Mouse (Mus musculus) thymus, adult 18-20 months (tissue): ENCODE measurements at regions not wholly inside any gene's neighbourhood (a gene's known extent, or its start where the extent isn't known, plus 50 kb on each side); places are given as distances from the start of the nearest gene placed in this dataset.
"Not testable (repeated sequence)": the region's sequence is repeated elsewhere in the genome, so short reads cannot be mapped to it uniquely, and the experiment has no call there.

Experiments used
- DNase-seq, 2 experiments: peaks; one replicate each; pipeline ENCODE4 v3.0.0; 2022; ENCODE audit warnings: mixed read lengths in 2 of 2

GRCm38 (mm10) chr12:92883091-92883490 lies 1034.1 kb upstream of the Sel1l start:
- DNase-seq: not testable (repeated sequence)

DNA sequence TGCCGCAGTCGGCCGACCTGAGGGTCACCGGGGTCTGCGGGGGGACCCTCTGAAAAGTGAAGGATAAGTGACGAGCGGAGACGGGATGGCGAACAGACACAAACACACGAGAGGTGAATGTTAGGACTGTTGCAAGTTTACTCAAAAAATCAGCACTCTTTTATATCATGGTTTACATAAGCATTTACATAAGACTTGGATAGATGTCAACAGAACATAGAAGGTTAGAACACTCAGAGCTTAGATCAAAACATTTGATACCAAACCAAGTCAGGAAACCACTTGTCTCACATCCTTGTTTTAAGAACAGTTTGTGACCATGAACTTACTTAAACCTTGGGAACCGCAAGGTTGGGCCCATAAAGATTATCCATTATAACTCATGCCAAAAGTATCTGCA lies 1033.6 kb upstream of the Sel1l start:
- DNase-seq: not testable (repeated sequence)

DNA sequence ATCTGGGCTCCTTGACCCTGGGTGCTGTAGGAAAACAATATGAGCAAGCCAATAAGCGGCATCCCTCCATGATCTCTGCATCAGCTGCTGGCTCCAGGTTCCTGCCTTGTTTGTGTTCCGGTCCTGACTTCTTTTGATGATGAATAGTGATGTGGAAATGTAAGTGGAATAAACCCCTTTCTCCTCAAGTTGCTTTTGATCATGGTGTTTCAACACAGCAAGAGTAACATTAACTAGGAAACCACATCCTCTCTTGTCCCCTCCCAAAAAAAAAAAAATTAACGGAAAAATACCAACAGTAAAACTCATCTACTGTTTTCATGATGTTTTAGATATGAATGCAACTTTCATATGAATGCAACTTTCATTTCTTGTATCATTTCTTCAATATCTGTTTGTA lies 1024.6 kb upstream of the Sel1l start:
- DNase-seq: no peak

DNA sequence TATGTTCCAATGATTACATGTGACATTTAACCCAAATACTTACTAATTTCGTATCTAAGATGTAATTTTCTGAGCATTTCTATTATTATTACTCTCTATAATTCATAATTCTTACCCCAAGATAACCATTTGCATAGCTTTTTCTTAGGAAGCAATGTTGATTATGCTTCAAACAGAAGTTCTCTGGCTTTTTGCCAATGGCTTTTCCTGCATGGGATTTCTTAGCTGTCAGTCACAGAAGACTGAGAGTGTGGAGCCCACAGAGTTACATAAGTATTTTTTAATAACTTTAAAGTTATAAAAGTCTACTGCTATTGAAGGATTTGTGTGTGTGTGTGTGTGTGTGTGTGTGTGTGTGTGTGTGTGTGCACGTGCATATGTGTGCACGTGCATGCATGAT lies 1020.4 kb upstream of the Sel1l start:
- DNase-seq: no peak

DNA sequence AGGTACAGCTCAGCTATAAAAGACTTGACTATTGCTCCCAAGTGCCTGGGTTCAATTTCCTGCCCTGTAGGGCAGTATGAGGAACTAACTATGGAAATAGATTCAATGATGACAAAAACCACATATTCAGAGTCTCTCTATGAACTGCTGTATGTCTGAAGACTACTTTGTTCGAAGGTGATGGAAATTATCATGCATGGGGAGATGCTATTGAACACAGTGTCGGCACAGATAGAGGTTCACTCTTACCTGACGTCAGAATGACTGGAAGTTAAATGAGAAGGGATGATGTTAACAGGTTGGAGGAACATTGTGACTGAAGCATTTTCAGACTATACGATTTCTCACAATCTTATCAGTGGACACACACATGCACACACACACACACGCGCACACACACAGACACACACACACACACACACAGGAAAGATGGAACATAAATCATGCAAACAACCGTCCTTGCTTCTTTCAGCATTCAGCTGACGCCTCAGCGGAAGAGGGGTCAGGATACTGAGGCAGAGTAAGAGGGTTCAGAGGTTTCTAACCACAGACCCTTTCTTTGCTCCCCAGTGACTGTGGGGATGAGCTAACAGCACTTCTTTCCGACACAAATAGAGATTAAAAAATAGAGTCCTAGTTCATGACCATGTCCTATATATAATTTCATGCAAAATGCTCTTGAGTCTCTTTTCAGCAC lies 974.3 kb upstream of the Sel1l start:
- no peak for DNase-seq

DNA sequence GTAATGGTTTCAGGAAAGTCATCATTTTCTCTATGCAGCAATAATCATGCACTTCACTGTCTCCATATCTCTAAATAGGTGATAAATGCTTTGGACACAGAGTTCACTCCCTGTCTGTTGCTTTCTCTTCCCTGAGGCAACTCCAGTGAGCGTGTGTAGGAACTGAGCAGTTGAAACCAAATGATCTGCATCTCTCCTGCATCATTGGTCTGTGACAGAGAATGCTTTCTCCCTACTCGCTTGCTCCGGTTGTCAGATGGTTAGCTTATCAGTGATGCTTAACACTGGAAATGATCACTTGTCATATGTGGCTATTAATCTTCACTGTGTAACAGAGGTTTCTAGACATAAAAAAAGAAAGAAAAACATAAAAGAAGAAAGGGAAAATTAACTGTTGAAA lies 969.7 kb upstream of the Sel1l start:
- no peak for DNase-seq

DNA sequence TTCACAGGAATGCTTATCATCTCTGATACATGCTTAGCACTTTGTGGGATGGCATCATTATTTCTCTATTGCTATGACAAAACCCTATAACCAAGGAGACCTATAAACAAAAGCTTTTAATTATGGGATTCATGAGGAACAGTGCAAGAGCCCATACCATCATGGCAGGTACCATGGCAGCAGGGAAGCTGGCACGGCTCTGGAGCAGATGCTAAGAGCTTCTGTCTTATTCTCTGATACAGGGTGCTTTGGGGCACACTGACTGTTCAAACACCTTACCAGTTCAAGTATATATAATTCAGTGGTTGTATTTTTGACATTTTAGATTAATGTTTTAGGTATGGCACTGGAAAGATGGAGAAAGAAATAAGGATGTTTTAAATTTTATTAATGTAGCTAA lies 952.2 kb upstream of the Sel1l start:
- no peak for DNase-seq

- no peak for DNase-seq
Observed at GRCm38 (mm10) chr12:92783362-92783761, 934.4 kb upstream of the Sel1l start.

GRCm38 (mm10) chr12:92779695-92780292 lies 930.8 kb upstream of the Sel1l start:
- no peak for DNase-seq

- DNase-seq: no peak
Observed at GRCm38 (mm10) chr12:92775668-92776067, 926.7 kb upstream of the Sel1l start.

DNA sequence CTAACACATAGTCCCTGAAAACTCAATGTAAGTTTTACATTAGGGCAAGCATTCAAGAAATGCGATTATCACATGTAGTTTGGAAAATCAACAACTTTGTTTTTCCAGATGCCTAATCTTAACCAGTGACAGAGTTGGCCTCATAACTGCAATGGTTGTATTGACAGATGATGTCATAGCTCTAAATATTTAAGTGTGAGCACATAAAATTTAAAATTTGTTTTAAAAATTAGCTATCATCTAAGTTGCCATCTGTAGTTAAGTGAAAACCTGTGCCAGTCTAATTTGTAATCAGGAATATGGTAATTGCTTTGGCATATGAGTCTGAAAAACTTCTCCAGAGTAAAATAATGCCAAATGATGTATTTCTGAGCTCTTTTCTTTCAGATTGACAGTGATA lies 899.6 kb upstream of the Sel1l start:
- no peak for DNase-seq

DNA sequence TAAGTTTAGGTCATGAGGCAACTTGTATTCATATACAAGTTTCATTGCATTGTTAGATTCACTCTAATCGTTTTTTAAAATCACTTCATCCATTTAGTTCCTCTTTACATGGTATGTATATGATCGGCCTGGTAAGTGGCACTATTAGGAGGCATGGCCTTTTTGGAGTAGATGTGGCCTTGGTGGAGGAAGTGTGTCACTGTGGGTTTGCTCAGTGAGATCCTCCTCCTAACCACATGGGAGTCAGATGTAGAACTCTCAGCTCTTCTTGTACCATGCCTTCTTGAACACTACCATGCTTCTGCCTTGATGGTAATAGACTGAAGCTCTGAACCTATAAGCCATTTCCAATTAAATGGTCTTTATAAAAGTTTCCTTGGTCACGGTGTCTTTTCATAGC lies 891.9 kb upstream of the Sel1l start:
- no peak for DNase-seq

DNA sequence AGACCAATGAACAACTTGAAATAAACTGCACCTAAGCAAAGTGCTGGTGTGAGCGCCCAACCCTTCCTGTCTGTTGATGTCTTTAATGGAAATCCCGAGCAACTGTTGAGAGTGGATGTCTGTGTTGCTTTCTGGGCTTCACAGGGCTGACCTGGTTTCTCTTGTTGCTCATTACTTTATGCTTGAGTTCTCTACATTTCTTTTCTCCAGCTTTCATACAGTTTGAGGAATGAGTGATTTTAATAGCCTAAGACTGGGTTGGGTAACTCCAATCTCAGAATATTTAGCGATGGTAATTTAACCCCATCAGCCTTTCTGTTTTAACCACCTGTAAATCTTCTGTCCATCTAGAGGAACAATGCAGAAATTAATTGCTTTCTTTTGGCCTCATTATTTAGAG lies 890.2 kb upstream of the Sel1l start:
- no peak for DNase-seq

- peak; percentile 25 to 53 for DNase-seq
Observed at GRCm38 (mm10) chr12:92737623-92738370, 888.8 kb upstream of the Sel1l start.

GRCm38 (mm10) chr12:92723022-92723421 lies 874.1 kb upstream of the Sel1l start:
- DNase-seq: no peak

GRCm38 (mm10) chr12:92713415-92713814 lies 864.5 kb upstream of the Sel1l start:
- DNase-seq: no peak

DNA sequence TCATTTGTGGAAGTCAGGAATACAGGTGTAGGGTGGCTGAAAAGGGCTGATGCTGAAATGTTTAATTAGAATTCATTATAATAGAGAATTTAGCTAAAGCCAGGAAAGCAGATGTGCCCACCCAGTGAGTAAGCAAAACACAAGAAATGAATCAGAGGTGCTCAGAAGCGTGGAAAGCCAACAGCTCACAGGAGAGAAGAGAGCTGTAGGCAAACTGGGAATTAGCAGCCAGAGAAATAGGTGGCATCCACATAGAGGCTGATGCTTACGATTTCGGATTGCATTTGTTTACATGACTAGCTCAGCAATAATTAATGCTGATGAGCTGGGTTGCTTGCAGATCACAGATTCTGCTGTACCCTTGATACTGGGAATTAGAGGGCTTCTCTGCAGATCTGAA lies 859.5 kb upstream of the Sel1l start:
- DNase-seq: no peak

- DNase-seq: no peak
Observed at GRCm38 (mm10) chr12:92703731-92704130, 854.8 kb upstream of the Sel1l start.

DNA sequence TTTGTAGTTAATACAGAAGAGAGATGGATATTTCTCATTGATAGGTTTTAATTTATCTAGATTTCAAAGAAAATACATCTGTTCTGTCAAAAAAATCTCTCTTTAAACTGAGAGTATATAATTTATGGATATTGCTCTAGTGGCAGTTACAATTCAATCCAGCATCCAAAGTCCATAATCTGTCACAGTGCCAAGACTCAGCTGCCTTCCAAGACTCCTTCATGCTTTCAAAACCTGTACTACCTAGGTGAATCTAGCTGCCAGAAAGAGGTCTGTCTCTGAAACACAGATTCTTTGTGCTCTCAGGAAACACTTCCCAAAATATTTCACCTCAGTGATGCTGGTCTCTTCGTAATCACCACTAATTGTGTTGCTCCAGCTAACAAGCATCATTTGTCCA lies 844.0 kb upstream of the Sel1l start:
- no peak for DNase-seq

GRCm38 (mm10) chr12:92672396-92672795 lies 823.4 kb upstream of the Sel1l start:
- no peak for DNase-seq

- no peak for DNase-seq
Observed at GRCm38 (mm10) chr12:92646634-92647033, 797.7 kb upstream of the Sel1l start.

GRCm38 (mm10) chr12:92645006-92645624 lies 796.2 kb upstream of the Sel1l start:
- DNase-seq: no peak

GRCm38 (mm10) chr12:92619120-92619519 lies 770.2 kb upstream of the Sel1l start:
- DNase-seq: no peak

GRCm38 (mm10) chr12:92618519-92618918 lies 769.6 kb upstream of the Sel1l start:
- DNase-seq: no peak
